Mouse (Mus musculus) gastrocnemius, postnatal 10 days (tissue): Measurements from ENCODE around the gene Cox7a2l. TPM values are rescaled to one million over a fixed set of nuclear protein-coding genes. Genes with fewer than 3 reads are reported as not detected.

ENCODE experiments used
- DNase-seq: peaks from one replicate; pipeline ENCODE4 v3.0.0; 2021; ENCODE audit warnings: mixed read lengths
- total RNA-seq, 2 experiments: library from RNA; stranded (reverse); gene quantifications; 2 replicates each; pipeline ENCODE4 v1.2.3; 2021

Gene Cox7a2l
- total RNA-seq, 2 experiments from 2014 or later, result 140 TPM

GRCm38 (mm10) chr17:83452451-83452850, 64.7 kb downstream of the Cox7a2l start:
- no peak for DNase-seq

Other genes starting within 250 kb of the Cox7a2l start
- gene Eml4, start 166.4 kb downstream of the Cox7a2l start, total RNA-seq, result 1 to 10 TPM; 4.8 to 7.7 TPM
- gene Kcng3, start 114.6 kb upstream of the Cox7a2l start, total RNA-seq, result under 1 TPM in 1 of 2 experiments, not detected in 1; 0.16 TPM
- gene Mta3, start 188.8 kb upstream of the Cox7a2l start, total RNA-seq, result 10 to 100 TPM; 13.5 to 17.0 TPM